Mouse (Mus musculus): ENCODE measurements around the gene Trim80. TPM values are rescaled to one million over a fixed set of nuclear protein-coding genes. Genes with fewer than 3 reads are reported as not detected.

Trim80 gene
- polyA plus RNA-seq, 1 experiment from 2014 or later: not detected

- H3K9me3 ChIP-seq (replicated peaks): no peaks in the 10 kb centered on the region
- H3K36me3 ChIP-seq: peaks cover 31% of the 10 kb centered on the region
- 86% methylated on average over 7 of the region's 7 CpGs for WGBS
- no peak overlapping the region for H3K9ac ChIP-seq
- no peak overlapping the region for H3K27ac ChIP-seq
- H3K4me3 ChIP-seq: no peak overlapping the region
- ATAC-seq (replicated peaks; ENCODE audit: insufficient number of reproducible peaks, insufficient read depth, low FRiP score, low read depth): no peak
- no peak overlapping the region for H3K4me2 ChIP-seq
- peaks cover 34% of the 10 kb centered on the region for H3K4me1 ChIP-seq (replicated peaks)
- no peaks in the 10 kb centered on the region for H3K27me3 ChIP-seq
Observed at GRCm38 (mm10) chr11:115409556-115409955, 30.8 kb upstream of the Trim80 start.

GRCm38 (mm10) chr11:115419531-115420237 lies 20.7 kb upstream of the Trim80 start, which contains the start of the genes Atp5h and Kctd2:
Gene Atp5h, minus strand, starts transcription at chr11:115419962.
Gene Kctd2, plus strand, starts transcription at chr11:115420128.
- peak within 1 kb of the TSS; percentile 90 for H3K27ac ChIP-seq
- H3K9ac ChIP-seq: peak within 1 kb of the TSS; percentile 98
- ATAC-seq (replicated peaks; ENCODE audit: insufficient number of reproducible peaks, insufficient read depth, low FRiP score, low read depth): peak; percentile 95
- WGBS: under 1% methylated on average over 53 of the region's 56 CpGs
- peaks cover 59% of the 10 kb centered on the region for H3K4me1 ChIP-seq (replicated peaks)
- H3K36me3 ChIP-seq: peaks cover 35% of the 10 kb centered on the region
- peak within 1 kb of the TSS; percentile 79 for H3K4me2 ChIP-seq
- no peaks in the 10 kb centered on the region for H3K9me3 ChIP-seq (replicated peaks)
- peak within 1 kb of the TSS; percentile 83 for H3K4me3 ChIP-seq
- H3K27me3 ChIP-seq: no peaks in the 10 kb centered on the region

- H3K4me3 ChIP-seq: peak overlapping the region; percentile 83
- peak; percentile 69 for ATAC-seq (replicated peaks; ENCODE audit: insufficient number of reproducible peaks, insufficient read depth, low FRiP score, low read depth)
Observed at GRCm38 (mm10) chr11:115420336-115421190, 19.8 kb upstream of the Trim80 start.

GRCm38 (mm10) chr11:115421328-115421727 lies 19.0 kb upstream of the Trim80 start:
- 50% methylated on average over 1 of the region's 1 CpGs for WGBS
- peak overlapping the region; percentile 79 for H3K4me2 ChIP-seq
- H3K36me3 ChIP-seq: peaks cover 27% of the 10 kb centered on the region
- peak overlapping the region; percentile 83 for H3K4me3 ChIP-seq
- no peaks in the 10 kb centered on the region for H3K9me3 ChIP-seq (replicated peaks)
- H3K27ac ChIP-seq: no peak overlapping the region
- no peak overlapping the region for H3K9ac ChIP-seq
- ATAC-seq (replicated peaks; ENCODE audit: insufficient number of reproducible peaks, insufficient read depth, low FRiP score, low read depth): no peak
- H3K27me3 ChIP-seq: no peaks in the 10 kb centered on the region
- H3K4me1 ChIP-seq (replicated peaks): peaks cover 45% of the 10 kb centered on the region

More at GRCm38 (mm10) chr11:115420336-115421190, 19.8 kb upstream of the Trim80 start:
- Histone ChIP-seq H3K9ac (peak overlapping the region; percentile 98), H3K4me2 (peak overlapping the region; percentile 79), H3K27me3 (no peaks in the 10 kb centered on the region), H3K36me3 (peaks cover 31% of the 10 kb centered on the region), H3K4me1 (replicated peaks) (peaks cover 50% of the 10 kb centered on the region), H3K27ac (peak overlapping the region; percentile 90), H3K9me3 (replicated peaks) (no peaks in the 10 kb centered on the region)
- 1% methylated on average over 41 of the region's 45 CpGs for WGBS

- H3K27ac ChIP-seq: no peak overlapping the region
- no peak for ATAC-seq (replicated peaks; ENCODE audit: insufficient number of reproducible peaks, insufficient read depth, low FRiP score, low read depth)
- WGBS: 88% methylated on average over 16 of the region's 16 CpGs
- no peak overlapping the region for H3K4me3 ChIP-seq
- peaks cover 38% of the 10 kb centered on the region for H3K4me1 ChIP-seq (replicated peaks)
- H3K36me3 ChIP-seq: peaks cover 28% of the 10 kb centered on the region
- H3K9me3 ChIP-seq (replicated peaks): no peaks in the 10 kb centered on the region
- H3K27me3 ChIP-seq: no peaks in the 10 kb centered on the region
- H3K4me2 ChIP-seq: peak overlapping the region; percentile 79; the same call in 1 of the 2 replicates
- no peak overlapping the region for H3K9ac ChIP-seq
Observed at GRCm38 (mm10) chr11:115421972-115422371, 18.4 kb upstream of the Trim80 start.

GRCm38 (mm10) chr11:115423091-115423490 lies 17.3 kb upstream of the Trim80 start:
- ATAC-seq (replicated peaks; ENCODE audit: insufficient number of reproducible peaks, insufficient read depth, low FRiP score, low read depth): no peak

GRCm38 (mm10) chr11:115424666-115425065 lies 15.7 kb upstream of the Trim80 start:
- Histone ChIP-seq H3K9me3 (replicated peaks) (no peaks in the 10 kb centered on the region), H3K4me2 (no peak overlapping the region), H3K27ac (no peak overlapping the region), H3K36me3 (peaks cover 30% of the 10 kb centered on the region; the same call in 1 of the 2 replicates), H3K4me1 (replicated peaks) (peaks cover 28% of the 10 kb centered on the region), H3K4me3 (no peak overlapping the region), H3K27me3 (no peaks in the 10 kb centered on the region), H3K9ac (no peak overlapping the region)
- 84% methylated on average over 7 of the region's 7 CpGs for WGBS
- ATAC-seq (replicated peaks; ENCODE audit: insufficient number of reproducible peaks, insufficient read depth, low FRiP score, low read depth): no peak

More at GRCm38 (mm10) chr11:115423091-115423490, 17.3 kb upstream of the Trim80 start:
- Histone ChIP-seq H3K9ac (no peak overlapping the region), H3K27ac (no peak overlapping the region), H3K4me2 (no peak overlapping the region), H3K4me3 (no peak overlapping the region), H3K27me3 (no peaks in the 10 kb centered on the region), H3K4me1 (replicated peaks) (peaks cover 38% of the 10 kb centered on the region), H3K36me3 (peaks cover 24% of the 10 kb centered on the region; the same call in 1 of the 2 replicates), H3K9me3 (replicated peaks) (no peaks in the 10 kb centered on the region)
- WGBS: 82% methylated on average over 3 of the region's 3 CpGs

GRCm38 (mm10) chr11:115425671-115426070 lies 14.7 kb upstream of the Trim80 start:
- H3K4me3 ChIP-seq: no peak overlapping the region
- no peaks in the 10 kb centered on the region for H3K27me3 ChIP-seq
- no peak overlapping the region for H3K27ac ChIP-seq
- ATAC-seq (replicated peaks; ENCODE audit: insufficient number of reproducible peaks, insufficient read depth, low FRiP score, low read depth): no peak
- H3K9ac ChIP-seq: no peak overlapping the region
- peaks cover 26% of the 10 kb centered on the region for H3K4me1 ChIP-seq (replicated peaks)
- peaks cover 40% of the 10 kb centered on the region for H3K36me3 ChIP-seq
- no peaks in the 10 kb centered on the region for H3K9me3 ChIP-seq (replicated peaks)
- no peak overlapping the region for H3K4me2 ChIP-seq
- WGBS: 85% methylated on average over 6 of the region's 6 CpGs

GRCm38 (mm10) chr11:115427482-115428331 lies 12.6 kb upstream of the Trim80 start:
- H3K4me2 ChIP-seq: peak overlapping the region; percentile 17; the same call in 1 of the 2 replicates
- WGBS: 33% methylated on average over 20 of the region's 20 CpGs

GRCm38 (mm10) chr11:115429307-115429706 lies 11.0 kb upstream of the Trim80 start:
- Histone ChIP-seq H3K4me3 (no peak overlapping the region), H3K4me1 (replicated peaks) (peaks cover 11% of the 10 kb centered on the region), H3K4me2 (no peak overlapping the region), H3K9me3 (replicated peaks) (no peaks in the 10 kb centered on the region), H3K9ac (no peak overlapping the region), H3K27me3 (no peaks in the 10 kb centered on the region), H3K27ac (no peak overlapping the region), H3K36me3 (peaks cover 56% of the 10 kb centered on the region)
- WGBS: 78% methylated on average over 7 of the region's 7 CpGs
- no peak for ATAC-seq (replicated peaks; ENCODE audit: insufficient number of reproducible peaks, insufficient read depth, low FRiP score, low read depth)

More at GRCm38 (mm10) chr11:115427482-115428331, 12.6 kb upstream of the Trim80 start:
- peak; percentile 51 for ATAC-seq (replicated peaks; ENCODE audit: insufficient number of reproducible peaks, insufficient read depth, low FRiP score, low read depth)
- 0 out of 2 replicates have a peak overlapping the region, but pooled peaks have one; percentile 23 for H3K9ac ChIP-seq
- peaks cover 11% of the 10 kb centered on the region for H3K4me1 ChIP-seq (replicated peaks)
- no peak overlapping the region for H3K4me3 ChIP-seq
- no peaks in the 10 kb centered on the region for H3K9me3 ChIP-seq (replicated peaks)
- peaks cover 57% of the 10 kb centered on the region for H3K36me3 ChIP-seq
- H3K27ac ChIP-seq: peak overlapping the region; percentile 58
- H3K27me3 ChIP-seq: no peaks in the 10 kb centered on the region

All from heart, embryonic 15.5 days (tissue).